9 mouse cellular contexts compared by ENCODE assay signal in genomic region chr2:32153791-32154119, GRCm38 (mm10). TPM values are rescaled to one million over a fixed set of nuclear protein-coding genes. Genes with fewer than 3 reads are reported as not detected.
DNase-seq lines count a peak whose midpoint lies in the region; ATAC-seq lines count a peak whose summit lies in the region.
"Had no signal": no experiment of that assay in that cellular context is flagged by ENCODE, and none has a peak within 500 bp of the region (broad histone marks: within the 10 kb centered on the region; RNA-seq: fewer than 3 reads in every experiment).

No protein-coding gene starts in this region.

- no peaks in the 10 kb centered on the region for H3K36me3 ChIP-seq in lung, embryonic 16.5 days (ENCODE audit: control insufficient read depth, insufficient read depth, low read length)
- H3K36me3 ChIP-seq in forebrain, embryonic 16.5 days (ENCODE audit: control insufficient read depth, insufficient read depth) = no peaks in the 10 kb centered on the region
- no peaks in the 10 kb centered on the region for H3K36me3 ChIP-seq in limb, embryonic 15.5 days
- H3K36me3 ChIP-seq in stomach, embryonic 16.5 days (ENCODE audit: control insufficient read depth, insufficient read depth, low read length) = no peaks in the 10 kb centered on the region

- H3K27me3 ChIP-seq in lung, embryonic 16.5 days (ENCODE audit: control insufficient read depth, insufficient read depth, low read depth, low read length) = no peaks in the 10 kb centered on the region
- no peaks in the 10 kb centered on the region for H3K27me3 ChIP-seq in forebrain, embryonic 16.5 days (replicated peaks; ENCODE audit: control insufficient read depth, insufficient read depth, low read length)
- no peaks in the 10 kb centered on the region for H3K27me3 ChIP-seq in limb, embryonic 15.5 days
- no peaks in the 10 kb centered on the region for H3K27me3 ChIP-seq in stomach, embryonic 16.5 days (ENCODE audit: control insufficient read depth, insufficient read depth, low read length)

- H3K9ac ChIP-seq in lung, embryonic 16.5 days (ENCODE audit: low read length) = peak overlapping the region; percentile 99
- peak overlapping the region; percentile 99; the same call in 1 of the 2 replicates for H3K9ac ChIP-seq in forebrain, embryonic 16.5 days (replicated peaks; ENCODE audit: low read depth, low read length)
- H3K9ac ChIP-seq in limb, embryonic 15.5 days = 0 out of 2 replicates have a peak overlapping the region, but pooled peaks have one; percentile 3
- peak overlapping the region; percentile 100 for H3K9ac ChIP-seq in stomach, embryonic 16.5 days (ENCODE audit: low read length)

- H3K4me1 ChIP-seq in lung, embryonic 16.5 days (replicated peaks; ENCODE audit: control insufficient read depth, insufficient read depth, low read length) = peaks cover 64% of the 10 kb centered on the region
- peaks cover 73% of the 10 kb centered on the region for H3K4me1 ChIP-seq in forebrain, embryonic 16.5 days (replicated peaks; ENCODE audit: control insufficient read depth, insufficient read depth, low read length)
- peaks cover 66% of the 10 kb centered on the region for H3K4me1 ChIP-seq in limb, embryonic 15.5 days
- peaks cover 64% of the 10 kb centered on the region for H3K4me1 ChIP-seq in stomach, embryonic 16.5 days (ENCODE audit: control insufficient read depth, insufficient read depth, low read length)

- H3K4me3 ChIP-seq in lung, embryonic 16.5 days (ENCODE audit: low read length) = peak overlapping the region; percentile 73
- H3K4me3 ChIP-seq in forebrain, embryonic 16.5 days (replicated peaks; ENCODE audit: low read length) = peak overlapping the region; percentile 84
- peak overlapping the region; percentile 79 for H3K4me3 ChIP-seq in limb, embryonic 15.5 days
- peak overlapping the region; percentile 94 for H3K4me3 ChIP-seq in stomach, embryonic 16.5 days (replicated peaks; ENCODE audit: low read length)

- H3K27ac ChIP-seq in lung, embryonic 16.5 days (ENCODE audit: low read length) = peak overlapping the region; percentile 99
- H3K27ac ChIP-seq in forebrain, embryonic 16.5 days (ENCODE audit: low read length) = no peak overlapping the region
- peak overlapping the region; percentile 82 for H3K27ac ChIP-seq in limb, embryonic 15.5 days
- peak overlapping the region; percentile 99 for H3K27ac ChIP-seq in stomach, embryonic 16.5 days (ENCODE audit: low read length)
- H3K27ac ChIP-seq: macrophage had no signal

- WGBS in lung, embryonic 16.5 days = 7% methylated on average over 4 of the region's 4 CpGs
- WGBS in forebrain, embryonic 16.5 days = 7% methylated on average over 4 of the region's 4 CpGs
- 14% methylated on average over 4 of the region's 4 CpGs for WGBS in limb, embryonic 15.5 days
- WGBS in stomach, embryonic 16.5 days = 9% methylated on average over 4 of the region's 4 CpGs

- no peaks in the 10 kb centered on the region for H3K9me3 ChIP-seq in lung, embryonic 16.5 days (ENCODE audit: control insufficient read depth, low read length)
- H3K9me3 ChIP-seq in forebrain, embryonic 16.5 days (ENCODE audit: control insufficient read depth, low read length) = no peaks in the 10 kb centered on the region
- H3K9me3 ChIP-seq in limb, embryonic 15.5 days = no peaks in the 10 kb centered on the region
- no peaks in the 10 kb centered on the region for H3K9me3 ChIP-seq in stomach, embryonic 16.5 days (replicated peaks; ENCODE audit: control insufficient read depth, low read length)

- peak overlapping the region; percentile 94 for H3K4me2 ChIP-seq in lung, embryonic 16.5 days (ENCODE audit: low read depth, low read length)
- H3K4me2 ChIP-seq in forebrain, embryonic 16.5 days (ENCODE audit: low read length) = peak overlapping the region; percentile 97
- peak overlapping the region; percentile 82 for H3K4me2 ChIP-seq in limb, embryonic 15.5 days
- peak overlapping the region; percentile 92 for H3K4me2 ChIP-seq in stomach, embryonic 16.5 days (ENCODE audit: low read depth, low read length)

- no peak for ATAC-seq in lung, embryonic 16.5 days (ENCODE audit: low read depth)
- ATAC-seq in forebrain, embryonic 16.5 days = no peak
- no peak for ATAC-seq in limb, embryonic 15.5 days (ENCODE audit: insufficient number of reproducible peaks, low FRiP score, low TSS enrichment, low read depth)
- ATAC-seq in stomach, embryonic 16.5 days (ENCODE audit: insufficient read depth, low FRiP score) = no peak

- no peak for DNase-seq in lung, postnatal 25 days (ENCODE audit: low spot score)
- no peak for DNase-seq in spleen, postnatal 10 days (ENCODE audit: low spot score in 2 of 2)
- no peak for DNase-seq in layer of hippocampus, postnatal 10 days (ENCODE audit: low spot score in 2 of 2)
- DNase-seq: adrenal gland, adult 8-10 months had no signal

RNA-seq across cellular contexts. Expression of gene Prrc2b, which starts 2.9 kb away (rescaled TPM):
- 24.7 and 26.9 TPM in 2 replicates for polyA plus RNA-seq in lung, embryonic 16.5 days (2015; fragmentation: Nextera tagmentation; extraction: Ambion mirVana)
- polyA plus RNA-seq in forebrain, embryonic 16.5 days (2015; fragmentation: Nextera tagmentation; extraction: Ambion mirVana) = 75.5 and 84.7 TPM in 2 replicates
- 40.8 and 44.8 TPM in 2 replicates for polyA plus RNA-seq in limb, embryonic 15.5 days (2015; fragmentation: Nextera tagmentation; extraction: Ambion mirVana)
- polyA plus RNA-seq in stomach, embryonic 16.5 days (2015; fragmentation: Nextera tagmentation; extraction: Ambion mirVana) = 22.7 and 27.3 TPM in 2 replicates
- total RNA-seq in layer of hippocampus, postnatal 10 days (2021) = 100 to 1,000 TPM; 272 to 279 TPM

RNA-seq across cellular contexts. Expression of gene Plpp7, which starts 58.4 kb away (rescaled TPM):
- 3.6 and 3.9 TPM in 2 replicates for polyA plus RNA-seq in lung, embryonic 16.5 days (2015; fragmentation: Nextera tagmentation; extraction: Ambion mirVana)
- 19.6 and 20.6 TPM in 2 replicates for polyA plus RNA-seq in forebrain, embryonic 16.5 days (2015; fragmentation: Nextera tagmentation; extraction: Ambion mirVana)
- polyA plus RNA-seq in limb, embryonic 15.5 days (2015; fragmentation: Nextera tagmentation; extraction: Ambion mirVana) = 7.2 and 11.3 TPM in 2 replicates
- 4.6 and 5.7 TPM in 2 replicates for polyA plus RNA-seq in stomach, embryonic 16.5 days (2015; fragmentation: Nextera tagmentation; extraction: Ambion mirVana)
- total RNA-seq in layer of hippocampus, postnatal 10 days (2021) = 10 to 100 TPM; 17.7 to 19.0 TPM

Comparison
In these comparisons a context has a peak if more than half of its experiments do, and no peak if none do; other contexts are left out.
1. H3K9ac ChIP-seq: peak in every context shown above with its lines; median percentile 100 in stomach, embryonic 16.5 days; 99 in lung, embryonic 16.5 days; 99 in forebrain, embryonic 16.5 days; 3 in limb, embryonic 15.5 days.